Mouse (Mus musculus): ENCODE results near the gene Kcnk18.

Gene Kcnk18

DNA sequence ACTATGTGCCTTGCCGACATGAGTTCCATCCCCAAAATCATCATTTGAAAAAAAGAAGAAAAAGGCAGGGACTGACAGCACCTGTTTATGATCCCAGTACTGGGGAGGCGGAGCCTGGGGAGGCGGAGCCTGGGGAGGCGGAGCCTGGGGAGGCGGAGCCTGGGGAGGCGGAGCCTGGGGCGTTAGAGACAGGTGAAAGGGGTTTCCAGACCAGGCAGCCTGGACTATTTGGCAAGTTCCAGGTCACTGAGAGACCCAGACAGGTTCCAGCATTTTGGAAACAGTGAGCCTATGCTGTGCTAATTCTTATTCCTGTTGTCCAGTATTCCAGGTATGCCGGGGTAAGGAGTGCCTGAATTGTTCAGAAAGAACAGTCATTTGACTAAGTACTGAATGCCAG lies at the start of gene Kcnk18:
Gene Kcnk18, plus strand, starts transcription at position 224 of the 400 bp plus-strand sequence.
- DNase-seq (ENCODE audit: low spot score): no peak

DNA sequence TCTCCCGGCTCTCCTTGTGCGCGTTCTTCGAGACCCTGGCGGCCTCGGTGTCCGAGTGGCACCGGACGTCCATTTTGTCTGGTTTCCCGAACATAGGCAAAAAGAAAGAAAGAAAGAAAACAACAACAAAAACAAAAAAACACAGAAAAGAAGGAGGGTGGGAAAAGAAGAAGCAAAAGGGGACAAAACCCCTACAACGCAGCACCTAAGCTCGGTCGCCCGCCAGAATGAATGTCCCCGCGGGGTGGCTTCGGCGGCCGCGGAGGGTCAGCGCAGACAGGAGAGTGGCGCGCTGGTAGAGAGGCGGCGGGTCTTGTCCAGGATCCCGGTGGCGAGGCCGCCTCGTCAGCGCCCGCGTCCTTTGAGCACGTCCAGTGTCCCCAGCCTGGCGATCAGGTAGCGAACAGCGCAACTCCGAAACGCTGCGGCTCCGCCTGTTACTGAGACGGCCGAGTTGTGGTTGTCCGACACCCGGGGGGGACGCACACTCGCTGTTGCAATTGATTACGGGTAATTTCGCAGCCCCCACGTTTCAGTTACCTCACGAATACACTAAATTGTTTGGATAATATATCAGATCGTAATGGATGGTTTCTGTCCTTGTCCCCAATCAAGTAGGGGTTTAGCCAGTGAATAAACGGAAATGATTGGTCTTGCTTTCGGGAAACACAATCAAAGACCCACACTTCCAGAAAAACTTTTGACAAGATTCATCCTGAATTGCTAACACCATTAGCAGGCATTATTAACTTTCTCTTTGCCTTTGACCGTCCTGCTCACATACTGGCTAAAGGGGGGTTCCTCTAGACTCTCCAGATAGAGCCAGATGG lies 48.9 kb upstream of the Kcnk18 start, which contains the start of gene Vax1:
Gene Vax1, minus strand, starts transcription at position 121 of the 830 bp plus-strand sequence.
- DNase-seq (ENCODE audit: low spot score): no peak

- DNase-seq (ENCODE audit: low spot score): peak; percentile 61
Observed at GRCm38 (mm10) chr19:59170766-59171095, 48.3 kb upstream of the Kcnk18 start.

DNA sequence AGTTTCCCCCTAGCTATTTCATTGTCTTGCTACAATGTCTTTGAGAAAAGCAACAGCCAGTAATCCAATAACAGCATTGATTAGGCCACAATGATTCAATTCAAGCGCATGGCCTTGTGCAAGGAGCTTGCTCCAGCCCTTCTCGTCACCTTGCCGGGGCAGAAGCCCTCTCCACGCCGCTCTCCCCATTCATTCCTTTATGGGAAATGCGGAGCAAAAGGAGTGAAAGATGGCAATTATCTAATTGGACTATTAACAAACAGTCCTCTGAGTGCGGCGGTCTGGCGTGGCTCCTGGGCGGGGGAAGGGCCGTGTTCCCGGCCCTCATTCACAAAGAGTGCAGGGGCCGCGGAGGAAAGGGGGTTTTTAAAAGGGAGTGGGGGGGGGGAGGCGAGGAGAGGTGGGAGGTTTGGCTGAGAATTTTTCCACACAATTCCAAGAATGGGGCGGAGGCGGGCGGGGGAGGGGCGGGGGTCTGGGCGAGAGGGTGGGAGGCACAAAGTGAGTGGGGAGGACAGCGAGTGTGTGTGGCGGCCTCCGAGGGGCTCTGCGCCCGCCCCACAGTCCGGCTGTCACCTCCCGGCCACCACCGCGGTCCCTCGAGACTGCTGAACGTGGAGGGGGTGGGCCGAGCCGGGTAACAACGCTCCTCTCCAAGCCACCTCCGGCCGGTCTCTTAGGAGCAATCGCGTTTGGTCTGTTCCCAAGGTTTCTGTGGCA lies 47.7 kb upstream of the Kcnk18 start:
- peak; percentile 60 for DNase-seq (ENCODE audit: low spot score)

- DNase-seq (ENCODE audit: low spot score): peak; percentile 59
Observed at GRCm38 (mm10) chr19:59171871-59172245, 47.2 kb upstream of the Kcnk18 start.

DNA sequence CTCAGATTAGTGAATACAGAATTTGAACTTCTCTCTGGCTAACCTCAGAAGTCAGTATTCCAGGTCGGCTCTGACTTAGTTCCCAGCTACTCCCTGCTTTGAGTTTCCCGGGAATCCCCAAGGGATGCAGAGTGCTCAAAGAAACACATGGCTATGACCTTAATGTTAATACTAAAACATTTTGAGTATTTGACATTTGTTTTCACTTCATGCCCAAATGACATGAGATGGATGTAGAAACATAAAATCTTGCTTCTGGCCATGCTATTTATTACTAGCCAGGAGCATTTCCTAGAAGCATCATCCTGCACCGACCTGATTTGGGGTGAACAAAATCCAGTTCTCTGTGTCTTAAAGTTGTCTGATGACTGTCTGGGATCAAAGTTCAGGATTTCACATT lies 46.2 kb upstream of the Kcnk18 start:
- no peak for DNase-seq (ENCODE audit: low spot score)

DNA sequence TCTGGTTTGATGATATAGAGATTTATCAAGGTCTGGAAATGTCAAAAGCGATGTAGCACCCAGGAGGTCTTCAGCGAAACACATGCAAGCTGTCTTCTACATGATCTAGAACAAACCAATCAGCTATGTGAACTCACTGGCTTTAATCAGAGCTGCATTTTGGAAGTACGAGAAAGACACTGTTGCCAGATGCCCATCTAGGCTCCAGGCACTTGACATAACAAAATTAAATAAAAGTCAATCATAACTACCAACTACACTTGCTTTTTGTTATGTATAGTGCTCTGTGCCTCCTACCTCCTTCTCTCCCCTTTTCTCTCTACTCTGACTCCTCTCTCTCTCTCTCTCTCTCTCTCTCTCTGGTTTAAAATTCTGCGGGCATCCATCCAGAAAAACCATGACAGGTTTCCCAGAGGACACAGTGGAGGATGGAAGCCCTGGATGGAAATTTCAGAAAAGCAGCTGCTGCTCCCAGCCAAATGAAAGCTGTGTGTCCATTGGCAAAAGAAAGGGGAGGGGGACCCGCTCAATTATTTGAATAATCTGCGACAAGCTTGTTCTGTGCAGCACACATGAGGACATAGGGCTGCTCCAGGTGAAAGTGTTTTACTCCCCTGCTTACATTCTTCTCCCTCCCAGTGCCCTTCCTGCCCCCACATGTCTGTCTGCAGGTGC lies 45.5 kb upstream of the Kcnk18 start:
- DNase-seq (ENCODE audit: low spot score): peak; percentile 29

- DNase-seq (ENCODE audit: low spot score): no peak
Observed at GRCm38 (mm10) chr19:59184000-59184399, 35.0 kb upstream of the Kcnk18 start.

DNA sequence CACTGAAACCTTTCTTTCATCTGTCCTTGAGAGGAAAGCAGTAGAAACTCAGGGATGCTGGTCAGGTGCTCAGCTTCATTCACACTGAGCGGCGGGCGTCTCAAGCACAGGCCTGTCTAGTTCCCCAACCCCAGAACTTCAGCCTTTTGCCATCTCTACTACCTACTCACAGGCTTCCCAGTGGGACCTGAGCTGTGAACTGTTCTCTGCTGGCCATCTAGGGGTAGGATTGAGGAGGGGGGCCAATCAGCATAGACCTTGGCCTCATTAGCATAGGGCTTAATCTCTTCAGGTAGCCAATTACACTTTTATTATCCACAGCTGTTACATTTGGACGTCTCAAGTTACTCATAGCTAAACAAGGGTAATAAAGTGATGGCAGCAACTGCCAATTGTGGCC lies 30.0 kb upstream of the Kcnk18 start:
- peak; percentile 21 for DNase-seq (ENCODE audit: low spot score)

GRCm38 (mm10) chr19:59190431-59191122 lies 28.4 kb upstream of the Kcnk18 start:
- DNase-seq (ENCODE audit: low spot score): peak; percentile 36

GRCm38 (mm10) chr19:59191123-59191505 lies 27.9 kb upstream of the Kcnk18 start:
- DNase-seq (ENCODE audit: low spot score): peak; percentile 43

DNA sequence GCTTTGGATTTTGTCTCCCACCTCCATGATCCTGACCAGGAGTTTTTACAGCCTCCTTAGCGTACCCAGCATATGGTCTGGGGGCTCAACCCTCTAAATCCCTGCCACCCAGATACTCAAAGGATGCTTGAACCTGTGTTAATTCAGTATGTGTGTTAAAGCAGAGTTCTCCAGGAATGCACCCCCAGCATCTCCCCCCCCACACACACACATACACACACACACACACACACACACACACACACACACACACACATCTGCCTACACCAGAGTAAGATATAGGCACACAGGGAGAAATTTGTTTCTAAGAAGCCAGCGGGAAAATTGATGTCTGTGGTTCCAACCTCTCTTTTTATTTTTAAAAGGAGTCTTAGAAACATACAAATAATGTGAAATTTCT lies 26.5 kb upstream of the Kcnk18 start:
- peak; percentile 56 for DNase-seq (ENCODE audit: low spot score)

DNA sequence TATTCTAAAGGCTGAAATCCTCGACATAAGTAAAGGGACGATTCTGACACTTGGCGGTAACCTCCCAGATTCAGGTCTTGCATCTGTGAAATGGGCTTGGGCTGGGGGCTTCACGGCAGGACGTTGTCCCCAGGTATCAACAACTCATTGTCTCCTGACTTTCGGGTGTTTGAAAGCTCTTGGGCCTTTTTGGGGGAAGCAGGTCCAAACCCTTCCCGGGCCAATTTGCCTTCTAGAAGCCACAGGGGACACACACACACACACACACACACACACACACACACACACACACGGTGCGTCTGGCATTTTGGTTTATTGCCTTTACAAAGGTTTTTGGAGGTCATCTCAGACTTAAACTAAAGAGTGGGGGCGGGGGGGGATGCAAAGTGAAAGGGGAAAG lies 25.6 kb upstream of the Kcnk18 start:
- peak; percentile 56 for DNase-seq (ENCODE audit: low spot score)

- peak; percentile 61 for DNase-seq (ENCODE audit: low spot score)
Observed at GRCm38 (mm10) chr19:59193986-59194820, 24.8 kb upstream of the Kcnk18 start.

- peak; percentile 53 for DNase-seq (ENCODE audit: low spot score)
Observed at GRCm38 (mm10) chr19:59195181-59195770, 23.7 kb upstream of the Kcnk18 start.

GRCm38 (mm10) chr19:59196111-59196666 lies 22.8 kb upstream of the Kcnk18 start:
- peak; percentile 77 for DNase-seq (ENCODE audit: low spot score)

- DNase-seq (ENCODE audit: low spot score): peak; percentile 66
Observed at GRCm38 (mm10) chr19:59198161-59198560, 20.9 kb upstream of the Kcnk18 start.

- peak; percentile 91 for DNase-seq (ENCODE audit: low spot score)
Observed at GRCm38 (mm10) chr19:59208475-59208874, 10.5 kb upstream of the Kcnk18 start.

- no peak for DNase-seq (ENCODE audit: low spot score)
Observed at GRCm38 (mm10) chr19:59208986-59209385, 10.0 kb upstream of the Kcnk18 start.

- no peak for DNase-seq (ENCODE audit: low spot score)
Observed at GRCm38 (mm10) chr19:59216891-59217290, 2.1 kb upstream of the Kcnk18 start.

DNA sequence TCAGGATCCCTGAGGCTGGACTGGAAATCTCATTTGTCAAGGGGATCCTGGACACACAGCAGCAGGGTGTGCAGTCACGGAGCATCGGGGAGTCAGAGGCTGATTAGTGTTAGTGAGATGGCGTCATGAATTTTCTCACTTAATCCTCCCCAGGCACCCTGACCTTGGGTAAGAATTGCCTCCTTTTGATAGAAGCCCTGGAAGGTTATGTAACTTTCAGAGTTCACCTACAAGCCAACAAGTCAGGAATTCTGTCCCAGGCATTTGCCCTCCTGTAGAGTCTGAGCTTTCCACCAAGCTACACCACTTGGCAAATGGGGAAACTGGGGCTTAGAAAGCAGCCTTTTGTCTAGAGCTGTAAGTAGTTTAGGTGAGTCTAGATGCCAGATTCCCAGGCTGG lies 2.1 kb downstream of the Kcnk18 start:
- no peak for DNase-seq (ENCODE audit: low spot score)

Data from embryo, embryonic 10.5 days (tissue).